Mouse (Mus musculus): ENCODE measurements at regions not wholly inside any gene's neighbourhood (a gene's known extent, or its start where the extent isn't known, plus 50 kb on each side); places are given as distances from the start of the nearest gene placed in this dataset.

- TF ChIP-seq CTCF (IDR thresholded peaks at IDR 0.05; ENCODE audit: control insufficient read depth, insufficient read depth, insufficient replicate concordance, low read depth, low read length): no peak
- TF ChIP-seq POLR2A (IDR thresholded peaks at IDR 0.05; ENCODE audit: control insufficient read depth, low read depth, low read length): no peak
Observed at GRCm38 (mm10) chr8:90574676-90575075, 226.5 kb upstream of the Tox3 start.
